Mouse (Mus musculus) heart, adult 18-20 months (tissue): ENCODE measurements around the gene Ptov1. TPM values are rescaled to one million over a fixed set of nuclear protein-coding genes. Genes with fewer than 3 reads are reported as not detected.
A peak's percentile ranks its signal among the peaks of the same experiment; 100 is the strongest.

ENCODE experiments used
- DNase-seq, 2 experiments: peaks; one replicate each; pipeline ENCODE4 v3.0.0; 2021 to 2022; ENCODE audit warnings: mixed read lengths in 1 of 2
- microRNA-seq, 2 experiments: library from miRNA; unstranded; fragments of <30 nt; microRNA quantifications; one replicate each; pipeline ENCODE4 v1.2.0; 2022
- total RNA-seq, 2 experiments: library from RNA; stranded (reverse); gene quantifications; 2 replicates each; pipeline ENCODE4 v1.2.3; 2021

The Ptov1 gene
- total RNA-seq, 2 experiments from 2014 or later, result 173 to 184 TPM

- peak; percentile 99 for DNase-seq
Observed at GRCm38 (mm10) chr7:44815721-44816469, 53.7 kb downstream of the Ptov1 start, which contains the start of the genes Nup62 and Il4i1. Gene Nup62, plus strand, starts transcription at chr7:44816088. Gene Il4i1, plus strand, starts transcription at chr7:44816387.

DNA sequence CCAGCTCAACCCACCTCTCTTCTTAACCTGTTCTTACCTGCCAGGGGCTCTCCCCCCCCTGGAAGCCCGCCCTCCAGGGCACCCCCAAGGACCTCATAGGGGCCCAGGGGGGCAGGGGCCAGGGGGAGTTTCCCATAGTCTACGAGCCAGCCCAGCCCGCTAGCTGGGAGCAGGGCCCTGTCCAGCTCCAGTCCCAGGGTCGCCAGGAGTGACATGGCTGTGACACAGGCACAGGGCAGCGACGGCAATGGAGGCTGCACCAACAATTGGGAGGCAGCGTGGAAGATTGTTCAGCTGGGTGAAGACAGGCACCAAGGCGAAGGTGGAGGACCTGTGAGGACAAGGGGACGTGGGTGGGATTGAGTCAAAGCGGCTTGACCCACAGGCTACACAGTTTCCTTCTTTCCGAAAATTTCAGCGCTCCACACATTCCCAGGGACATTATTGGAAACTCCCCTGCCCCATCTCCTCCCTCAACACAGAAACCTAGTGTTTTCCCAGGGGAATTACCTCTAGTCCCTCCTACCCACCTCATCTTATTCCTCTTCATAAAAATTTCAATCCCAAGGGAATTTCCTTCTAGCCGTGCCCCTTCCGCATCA, 54.5 kb downstream of the Ptov1 start:
- DNase-seq, result no peak

GRCm38 (mm10) chr7:44814423-44814822, 55.2 kb downstream of the Ptov1 start:
- DNase-seq, result peak in 1 of 2 experiments; percentile 5

DNA sequence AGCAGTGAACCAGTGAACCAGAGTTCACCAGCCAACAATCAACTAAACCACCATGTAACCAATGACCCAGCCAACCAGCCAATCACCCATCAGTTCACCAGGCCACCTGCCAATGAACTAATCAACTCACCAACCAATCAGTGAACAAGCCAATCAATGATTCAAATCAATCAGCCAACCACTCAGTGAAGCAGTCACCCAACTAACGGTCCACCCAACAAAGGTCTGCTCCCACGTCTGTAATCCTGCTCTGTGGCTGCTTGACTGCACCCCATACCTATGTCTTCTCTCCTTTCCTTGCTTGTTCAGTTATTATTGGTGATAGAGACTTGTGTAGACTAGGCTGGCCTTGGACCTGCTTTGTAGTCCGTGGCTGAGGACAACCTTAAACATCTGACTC, 55.6 kb downstream of the Ptov1 start:
- DNase-seq, result no peak

Small RNAs within 50 kb of the gene (microRNA-seq; reads per million reads assigned to microRNA genes)
- gene Mir707, result 0 reads per million in 2 experiments

Other genes starting within 250 kb of the Ptov1 start
- gene Myh14, start 198.9 kb downstream of the Ptov1 start, total RNA-seq, result 10 to 100 TPM; 86.9 to 95.7 TPM
- gene Izumo2, start 161.0 kb downstream of the Ptov1 start, total RNA-seq, result not detected
- 10 to 100 TPM; 23.9 to 30.9 TPM for gene Vrk3, start 121.4 kb downstream of the Ptov1 start, total RNA-seq
- not detected for gene Zfp473, start 118.7 kb downstream of the Ptov1 start, total RNA-seq
- 10 to 100 TPM; 25.4 to 26.0 TPM for gene Nup62, start 53.7 kb downstream of the Ptov1 start, total RNA-seq
- 1 to 10 TPM in 1 of 2 experiments, under 1 TPM in 1; 0.62 to 4.8 TPM for gene Il4i1, start 53.4 kb downstream of the Ptov1 start, total RNA-seq
- gene Atf5, start 53.1 kb downstream of the Ptov1 start, total RNA-seq, result 10 to 100 TPM; 60.2 to 62.7 TPM
- 10 to 100 TPM; 65.1 to 67.1 TPM for gene Akt1s1, start 20.8 kb downstream of the Ptov1 start, total RNA-seq
- 10 to 100 TPM; 36.7 to 57.6 TPM for gene Tbc1d17, start 20.7 kb downstream of the Ptov1 start, total RNA-seq
- 10 to 100 TPM; 16.5 to 19.4 TPM for gene Pnkp, start 12.6 kb downstream of the Ptov1 start, total RNA-seq
- gene Med25, start 22.9 kb upstream of the Ptov1 start, total RNA-seq, result 10 to 100 TPM; 75.9 to 79.8 TPM
- gene Fuz, start 26.3 kb upstream of the Ptov1 start, total RNA-seq, result 10 to 100 TPM; 15.4 to 16.8 TPM
- gene Ap2a1, start 59.7 kb upstream of the Ptov1 start, total RNA-seq, result 10 to 100 TPM; 59.2 to 67.9 TPM
- not detected for gene Tsks, start 73.4 kb upstream of the Ptov1 start, total RNA-seq
- 1 to 10 TPM; 1.8 to 2.0 TPM for gene Cpt1c, start 105.1 kb upstream of the Ptov1 start, total RNA-seq
- gene Prmt1, start 116.8 kb upstream of the Ptov1 start, total RNA-seq, result 100 to 1,000 TPM in 1 of 2 experiments, 10 to 100 TPM in 1; 90.3 to 110 TPM
- 10 to 100 TPM; 21.3 to 29.5 TPM for gene Irf3, start 127.9 kb upstream of the Ptov1 start, total RNA-seq
- 1 to 10 TPM; 8.1 to 9.7 TPM for gene Bcl2l12, start 128.9 kb upstream of the Ptov1 start, total RNA-seq
- gene Scaf1, start 146.6 kb upstream of the Ptov1 start, total RNA-seq, result 10 to 100 TPM; 45.1 to 46.0 TPM
- gene Rras, start 148.2 kb upstream of the Ptov1 start, total RNA-seq, result 10 to 100 TPM; 43.9 to 47.7 TPM
- 10 to 100 TPM; 21.5 to 21.9 TPM for gene Prr12, start 183.1 kb upstream of the Ptov1 start, total RNA-seq
- gene Nosip, start 192.6 kb upstream of the Ptov1 start, total RNA-seq, result 10 to 100 TPM; 29.6 to 35.2 TPM
- gene Prrg2, start 192.9 kb upstream of the Ptov1 start, total RNA-seq, result 1 to 10 TPM; 7.8 TPM
- gene Rcn3, start 222.4 kb upstream of the Ptov1 start, total RNA-seq, result 10 to 100 TPM; 20.0 to 20.7 TPM
- 10 to 100 TPM; 60.3 to 66.8 TPM for gene Fcgrt, start 234.1 kb upstream of the Ptov1 start, total RNA-seq